Mouse (Mus musculus) brain, embryonic 14.5 days (tissue): ENCODE measurements at regions not wholly inside any gene's neighbourhood (a gene's known extent, or its start where the extent isn't known, plus 50 kb on each side); places are given as distances from the start of the nearest gene placed in this dataset.

Source experiments
- CTCF ChIP-seq: fragments of 200-500 bp; IDR thresholded peaks from 2 replicates; pipeline ENCODE4 v1.5.1; 2012; ENCODE audit warnings: inconsistent platforms, mild to moderate bottlenecking, moderate library complexity, borderline replicate concordance; ENCODE audit not compliant: insufficient read depth, insufficient read length; ENCODE audit errors: extremely low read depth
- POLR2A ChIP-seq: fragments of 200-500 bp; IDR thresholded peaks from 2 replicates; pipeline ENCODE4 v1.6.1; 2012; ENCODE audit warnings: mild to moderate bottlenecking, inconsistent platforms, borderline replicate concordance; ENCODE audit not compliant: poor library complexity, insufficient read depth, insufficient read length, severe bottlenecking; ENCODE audit errors: extremely low read depth

- TF ChIP-seq CTCF = no peak
- TF ChIP-seq POLR2A = no peak
These were observed 71.6 kb upstream of the Galnt15 start for GRCm38 (mm10) chr14:31957211-31957638.
